Mouse (Mus musculus) embryonic stem cell, embryonic (primary cell): ENCODE measurements around the gene Pitpna.

Experiments used
- CTCF ChIA-PET, 4 experiments: fragments of 300-600 bp in 2 of 4; fragments of 350-600 bp in 2 of 4; sonication (Branson Sonifier 250); formaldehyde crosslinking; loops; one replicate each; lab custom pipeline; 2022; ENCODE audit warnings: inconsistent platforms in 2 of 4; lab: Charles Lee
- POLR2A ChIA-PET, 4 experiments: fragments of 300-600 bp in 2 of 4; fragments of 350-600 bp in 2 of 4; sonication (Branson Sonifier 250); formaldehyde crosslinking; loops; one replicate each; lab custom pipeline; 2022; ENCODE audit warnings: antibody characterized with exemption in 4 of 4, inconsistent platforms in 1 of 4; lab: Charles Lee

Gene Pitpna

GRCm38 (mm10) chr11:75587493-75588284 lies at the start of gene Pitpna:
Pitpna (plus strand) TSS chr11:75588097.
- POLR2A ChIA-PET = interaction anchor here (0.5 to 5.7 kb wide), 55 partner anchors 9 to 408 kb away, joined by 3 to 56 read pairs (median 4); partner anchors contain the start of genes Rilp (in 3 of the 4), Slc43a2 (in 3 of the 4), Rpa1 (in 2 of the 4) and Smyd4 (in 2 of the 4)
- CTCF ChIA-PET = interaction anchor here in 2 of 4 experiments (0.5 to 3.0 kb wide), 7 partner anchors 9 to 77 kb away, joined by 3 to 10 read pairs (median 4); partner anchors contain the start of gene Slc43a2 (in 1 of the 2)

GRCm38 (mm10) chr11:75538184-75538969 lies 49.5 kb upstream of the Pitpna start:
- POLR2A ChIA-PET = interaction anchor here in 2 of 4 experiments (0.6 to 1.5 kb wide), 4 partner anchors 13 to 99 kb away, joined by 3 to 4 read pairs (median 3); partner anchors contain the start of gene Scarf1 (in 1 of the 2)
- CTCF ChIA-PET = interaction anchor here in 1 of 4 experiments (0.6 kb wide), 1 partner anchor 194 kb away, joined by 3 read pairs; the partner anchor contains the start of gene Ywhae

- ChIA-PET CTCF (interaction anchor here in 1 of 4 experiments (0.6 kb wide), 1 partner anchor 194 kb away, joined by 3 read pairs; the partner anchor contains the start of gene Ywhae), POLR2A (interaction anchor here in 2 of 4 experiments (0.6 to 1.5 kb wide), 5 partner anchors 13 to 99 kb away, joined by 3 to 4 read pairs (median 3); partner anchors contain the start of gene Scarf1 (in 1 of the 2))
These were observed 49.0 kb upstream of the Pitpna start for GRCm38 (mm10) chr11:75538970-75539299.

- POLR2A ChIA-PET = interaction anchor here in 3 of 4 experiments (1.0 to 2.8 kb wide), 13 partner anchors 8 to 79 kb away, joined by 3 to 12 read pairs (median 6); partner anchors contain the start of genes Slc43a2 (in 3 of the 3), Prpf8 (in 2 of the 3), Tlcd2 (in 2 of the 3) and Rilp (in 1 of the 3)
These were observed 47.7 kb upstream of the Pitpna start for GRCm38 (mm10) chr11:75540209-75540608.

GRCm38 (mm10) chr11:75540710-75541581 lies 47.0 kb upstream of the Pitpna start:
- POLR2A ChIA-PET = interaction anchor here in 3 of 4 experiments (0.9 to 2.8 kb wide), 17 partner anchors 9 to 80 kb away, joined by 3 to 12 read pairs (median 6); partner anchors contain the start of genes Slc43a2 (in 3 of the 3), Prpf8 (in 2 of the 3), Tlcd2 (in 2 of the 3) and Rilp (in 1 of the 3)

More at GRCm38 (mm10) chr11:75540209-75540608, 47.7 kb upstream of the Pitpna start:
- CTCF ChIA-PET = interaction anchor here in 3 of 4 experiments (1.1 to 2.9 kb wide), 7 partner anchors 10 to 133 kb away, joined by 3 to 10 read pairs (median 3); partner anchors contain the start of gene Rilp (in 1 of the 3)

GRCm38 (mm10) chr11:75544713-75545112 lies 43.2 kb upstream of the Pitpna start:
- CTCF ChIA-PET = interaction anchor here in 3 of 4 experiments (0.6 to 2.1 kb wide), 6 partner anchors 13 to 687 kb away, joined by 3 to 6 read pairs (median 4); partner anchors contain the start of gene Slc43a2 (in 1 of the 3)
- POLR2A ChIA-PET = interaction anchor here in 2 of 4 experiments (0.6 to 2.0 kb wide), 9 partner anchors 8 to 84 kb away, joined by 3 to 8 read pairs (median 4); partner anchors contain the start of gene Prpf8 (in 1 of the 2)

More at GRCm38 (mm10) chr11:75540710-75541581, 47.0 kb upstream of the Pitpna start:
- CTCF ChIA-PET = interaction anchor here in 3 of 4 experiments (1.0 to 2.9 kb wide), 9 partner anchors 9 to 134 kb away, joined by 3 to 10 read pairs (median 3); partner anchors contain the start of gene Rilp (in 1 of the 3)

- CTCF ChIA-PET = interaction anchor here in 2 of 4 experiments (1.3 to 2.1 kb wide), 3 partner anchors 14 to 27 kb away, joined by 5 to 6 read pairs (median 5); partner anchors contain the start of gene Slc43a2 (in 1 of the 2)
- POLR2A ChIA-PET = interaction anchor here in 2 of 4 experiments (1.6 to 2.0 kb wide), 4 partner anchors 9 to 15 kb away, joined by 4 to 8 read pairs (median 4); partner anchors contain the start of gene Slc43a2 (in 1 of the 2)
These were observed 41.8 kb upstream of the Pitpna start for GRCm38 (mm10) chr11:75546057-75546456.

- CTCF ChIA-PET = interaction anchor here in 2 of 4 experiments (1.0 to 1.1 kb wide), 2 partner anchors 9 to 19 kb away, joined by 3 read pairs; no protein-coding TSS in a partner anchor
These were observed 38.2 kb upstream of the Pitpna start for GRCm38 (mm10) chr11:75549658-75550111.

GRCm38 (mm10) chr11:75550200-75550946 lies 37.5 kb upstream of the Pitpna start:
- ChIA-PET CTCF (interaction anchor here in 2 of 4 experiments (1.0 to 1.1 kb wide), 2 partner anchors 9 to 20 kb away, joined by 3 read pairs; no protein-coding TSS in a partner anchor), POLR2A (interaction anchor here in 2 of 4 experiments (0.9 to 5.7 kb wide), 9 partner anchors 9 to 89 kb away, joined by 3 to 60 read pairs (median 7); partner anchors contain the start of genes Slc43a2 (in 2 of the 2), Rilp (in 1 of the 2) and Tlcd2 (in 1 of the 2))

More at GRCm38 (mm10) chr11:75549658-75550111, 38.2 kb upstream of the Pitpna start:
- POLR2A ChIA-PET = interaction anchor here in 3 of 4 experiments (0.6 to 5.7 kb wide), 10 partner anchors 8 to 624 kb away, joined by 3 to 60 read pairs (median 6); partner anchors contain the start of genes Slc43a2 (in 2 of the 3), Rilp (in 1 of the 3), Smg6 (in 1 of the 3) and Tlcd2 (in 1 of the 3)

- ChIA-PET CTCF (interaction anchor here in 2 of 4 experiments (1.5 to 2.0 kb wide), 2 partner anchors 40 kb away, joined by 4 to 5 read pairs; no protein-coding TSS in a partner anchor), POLR2A (interaction anchor here in 3 of 4 experiments (0.9 to 5.7 kb wide), 10 partner anchors 10 to 156 kb away, joined by 3 to 60 read pairs (median 4); partner anchors contain the start of genes Slc43a2 (in 2 of the 3), Rilp (in 1 of the 3) and Tlcd2 (in 1 of the 3))
These were observed 36.6 kb upstream of the Pitpna start for GRCm38 (mm10) chr11:75551321-75551720.

- ChIA-PET POLR2A (interaction anchor here in 3 of 4 experiments (0.6 to 5.7 kb wide), 16 partner anchors 9 to 155 kb away, joined by 3 to 60 read pairs (median 4); partner anchors contain the start of genes Slc43a2 (in 2 of the 3), Tlcd2 (in 2 of the 3) and Pitpna (in 1 of the 3)), CTCF (interaction anchor here in 3 of 4 experiments (0.5 to 2.0 kb wide), 7 partner anchors 15 to 51 kb away, joined by 3 to 5 read pairs (median 4); no protein-coding TSS in a partner anchor)
These were observed 35.9 kb upstream of the Pitpna start for GRCm38 (mm10) chr11:75551961-75552441.

GRCm38 (mm10) chr11:75552906-75553482 lies 34.9 kb upstream of the Pitpna start:
- POLR2A ChIA-PET = interaction anchor here in 2 of 4 experiments (1.0 to 5.7 kb wide), 6 partner anchors 8 to 77 kb away, joined by 3 to 60 read pairs (median 7); partner anchors contain the start of gene Slc43a2 (in 2 of the 2)
- CTCF ChIA-PET = interaction anchor here in 2 of 4 experiments (1.2 to 2.0 kb wide), 3 partner anchors 23 to 42 kb away, joined by 3 to 5 read pairs (median 4); no protein-coding TSS in a partner anchor

- POLR2A ChIA-PET = interaction anchor here in 3 of 4 experiments (0.6 to 1.5 kb wide), 5 partner anchors 17 to 125 kb away, joined by 3 to 5 read pairs (median 3); no protein-coding TSS in a partner anchor
- CTCF ChIA-PET = interaction anchor here (0.5 to 5.9 kb wide), 16 partner anchors 10 to 420 kb away, joined by 3 to 39 read pairs (median 4); partner anchors contain the start of genes Slc43a2 (in 2 of the 4) and Rilp (in 1 of the 4)
These were observed 31.9 kb upstream of the Pitpna start for GRCm38 (mm10) chr11:75556006-75556405.
